Mouse (Mus musculus): ENCODE results near the gene Chl1. TPM values are rescaled to one million over a fixed set of nuclear protein-coding genes. Genes with fewer than 3 reads are reported as not detected.

Gene Chl1
- polyA plus RNA-seq, 1 experiment from 2014 or later: 0.12 TPM

DNA sequence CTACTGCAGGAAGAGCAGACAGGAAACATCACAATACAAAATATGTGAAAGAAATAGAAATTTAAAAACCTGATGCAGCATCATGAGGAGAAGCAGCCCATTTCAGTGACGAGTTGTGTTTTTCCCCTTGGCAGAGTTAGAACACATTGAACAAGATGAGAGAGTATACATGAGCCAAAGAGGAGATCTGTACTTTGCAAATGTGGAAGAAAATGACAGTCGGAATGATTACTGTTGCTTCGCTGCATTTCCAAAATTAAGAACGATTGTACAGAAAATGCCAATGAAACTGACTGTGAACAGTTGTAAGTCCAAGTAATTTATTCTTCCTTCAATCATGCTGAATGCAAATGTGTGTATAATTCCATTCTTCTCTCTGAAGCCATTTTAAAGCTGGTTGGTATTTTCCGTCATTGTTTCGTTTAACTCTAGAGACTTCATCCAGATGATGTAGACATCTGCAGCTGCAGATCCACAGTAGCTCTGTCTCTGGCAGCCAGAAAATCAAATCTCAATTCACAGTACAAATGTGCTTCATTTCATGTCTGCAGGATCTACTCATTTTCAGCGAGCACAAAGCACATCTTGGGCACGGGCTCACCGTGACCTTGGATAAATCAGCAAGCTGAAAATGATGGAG lies 155.4 kb downstream of the Chl1 start:
- 85% methylated on average over 9 of the region's 9 CpGs for WGBS
- ATAC-seq (no peak), DNase-seq (ENCODE audit: low spot score) (no peak)
- TF ChIP-seq EP300 (IDR thresholded peaks at IDR 0.05): no peak
- no peak for TF ChIP-seq CTCF (IDR thresholded peaks at IDR 0.05)
- H3K36me3 ChIP-seq (ENCODE audit: insufficient read depth, low read length): no peaks in the 10 kb centered on the region
- no peak overlapping the region for H3K9ac ChIP-seq (replicated peaks; ENCODE audit: low read depth)
- no peaks in the 10 kb centered on the region for H3K27me3 ChIP-seq (replicated peaks; ENCODE audit: insufficient read depth, low read length)
- H3K4me3 ChIP-seq (ENCODE audit: low read depth, low read length): no peak overlapping the region
- H3K4me2 ChIP-seq (replicated peaks; ENCODE audit: low read depth, low read length): no peak overlapping the region
- no peaks in the 10 kb centered on the region for H3K9me3 ChIP-seq (ENCODE audit: low read length)
- H3K4me1 ChIP-seq (ENCODE audit: insufficient read depth, low read depth, low read length): no peaks in the 10 kb centered on the region
- no peak overlapping the region for H3K27ac ChIP-seq (ENCODE audit: low read length)

DNA sequence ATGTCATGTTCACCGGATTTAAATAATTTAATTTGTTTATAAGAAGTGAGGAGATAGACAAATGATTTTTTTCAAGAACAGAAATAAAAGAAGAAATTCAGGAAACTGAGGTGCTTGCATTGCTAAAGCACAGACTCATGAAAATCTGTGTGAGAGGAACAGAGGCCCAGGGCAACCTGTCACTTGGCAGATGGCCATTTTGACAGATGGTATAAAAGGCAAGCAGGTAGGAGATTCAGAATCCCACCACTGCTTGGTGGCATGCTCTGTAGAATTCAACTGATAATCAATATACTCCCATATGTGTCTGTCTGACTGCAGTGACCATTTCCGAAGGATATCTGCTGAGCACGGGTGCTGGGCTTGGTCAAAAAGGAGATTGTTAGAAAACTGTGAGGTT lies 162.7 kb downstream of the Chl1 start:
- Histone ChIP-seq H3K36me3 (ENCODE audit: insufficient read depth, low read length) (no peaks in the 10 kb centered on the region), H3K9me3 (ENCODE audit: low read length) (no peaks in the 10 kb centered on the region), H3K4me3 (ENCODE audit: low read depth, low read length) (no peak overlapping the region), H3K4me2 (replicated peaks; ENCODE audit: low read depth, low read length) (no peak overlapping the region), H3K9ac (replicated peaks; ENCODE audit: low read depth) (no peak overlapping the region), H3K4me1 (ENCODE audit: insufficient read depth, low read depth, low read length) (no peaks in the 10 kb centered on the region), H3K27ac (ENCODE audit: low read length) (no peak overlapping the region), H3K27me3 (replicated peaks; ENCODE audit: insufficient read depth, low read length) (no peaks in the 10 kb centered on the region)
- DNase-seq (ENCODE audit: low spot score) (no peak), ATAC-seq (no peak)
- TF ChIP-seq EP300 (IDR thresholded peaks at IDR 0.05): no peak
- TF ChIP-seq CTCF (IDR thresholded peaks at IDR 0.05): no peak
- 83% methylated on average over 3 of the region's 3 CpGs for WGBS

DNA sequence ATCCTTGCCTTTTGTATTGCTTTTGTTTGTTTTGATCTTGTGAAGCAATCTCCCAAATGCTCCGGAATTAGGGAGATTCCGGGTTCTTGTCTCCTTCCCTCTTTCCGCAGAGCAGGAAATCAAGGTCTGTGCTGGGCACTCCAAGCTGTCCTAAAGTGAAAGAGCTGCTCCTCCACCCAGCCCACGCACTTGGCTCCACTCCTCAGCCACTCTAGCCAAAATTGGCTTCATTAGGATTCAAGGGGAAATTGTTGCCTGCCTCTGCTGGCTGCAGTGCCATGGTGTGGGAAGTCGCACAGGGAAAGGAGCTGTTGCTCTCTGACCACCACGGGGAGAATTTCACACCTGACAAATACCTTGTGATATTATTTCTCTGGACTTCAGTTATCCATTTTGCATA lies 163.9 kb downstream of the Chl1 start:
- WGBS: 61% methylated on average over 6 of the region's 6 CpGs

DNA sequence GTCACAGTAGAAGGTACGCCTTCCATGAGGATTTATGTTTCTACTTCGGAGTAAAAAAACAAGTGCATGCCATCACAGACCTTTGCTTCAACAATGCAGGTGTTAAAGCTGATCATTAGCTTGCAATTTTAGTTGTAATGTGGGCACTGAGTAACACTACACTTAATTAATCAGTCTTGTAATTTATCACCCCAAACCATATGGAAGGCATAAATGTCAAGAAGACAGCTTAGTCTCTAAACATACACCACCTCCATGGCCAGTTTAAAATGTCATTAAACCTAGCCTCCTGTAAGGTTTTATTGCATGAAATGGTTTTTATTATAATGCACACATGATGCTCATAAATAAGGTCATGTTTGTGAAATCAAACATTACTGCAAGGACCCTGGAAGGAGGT lies 164.8 kb downstream of the Chl1 start:
- H3K4me2 ChIP-seq (replicated peaks; ENCODE audit: low read depth, low read length): no peak overlapping the region
- DNase-seq (ENCODE audit: low spot score): no peak
- H3K36me3 ChIP-seq (ENCODE audit: insufficient read depth, low read length): no peaks in the 10 kb centered on the region
- H3K4me3 ChIP-seq (ENCODE audit: low read depth, low read length): no peak overlapping the region
- no peaks in the 10 kb centered on the region for H3K4me1 ChIP-seq (ENCODE audit: insufficient read depth, low read depth, low read length)
- no peaks in the 10 kb centered on the region for H3K27me3 ChIP-seq (replicated peaks; ENCODE audit: insufficient read depth, low read length)
- no peak overlapping the region for H3K27ac ChIP-seq (ENCODE audit: low read length)
- TF ChIP-seq CTCF (IDR thresholded peaks at IDR 0.05) (no peak), EP300 (IDR thresholded peaks at IDR 0.05) (no peak)
- whole genome bisulfite sequencing: 70% methylated on average over 2 of the region's 2 CpGs
- no peak overlapping the region for H3K9ac ChIP-seq (replicated peaks; ENCODE audit: low read depth)
- ATAC-seq: no peak
- H3K9me3 ChIP-seq (ENCODE audit: low read length): no peaks in the 10 kb centered on the region

More for the DNA sequence above, 163.9 kb downstream of the Chl1 start:
- H3K9me3 ChIP-seq (ENCODE audit: low read length): no peaks in the 10 kb centered on the region
- no peak overlapping the region for H3K4me3 ChIP-seq (ENCODE audit: low read depth, low read length)
- no peak overlapping the region for H3K4me2 ChIP-seq (replicated peaks; ENCODE audit: low read depth, low read length)
- DNase-seq (ENCODE audit: low spot score): no peak
- H3K27ac ChIP-seq (ENCODE audit: low read length): no peak overlapping the region
- H3K9ac ChIP-seq (replicated peaks; ENCODE audit: low read depth): no peak overlapping the region
- no peaks in the 10 kb centered on the region for H3K27me3 ChIP-seq (replicated peaks; ENCODE audit: insufficient read depth, low read length)
- no peaks in the 10 kb centered on the region for H3K4me1 ChIP-seq (ENCODE audit: insufficient read depth, low read depth, low read length)
- H3K36me3 ChIP-seq (ENCODE audit: insufficient read depth, low read length): no peaks in the 10 kb centered on the region
- TF ChIP-seq EP300 (IDR thresholded peaks at IDR 0.05) (no peak), CTCF (IDR thresholded peaks at IDR 0.05) (no peak)
- no peak for ATAC-seq

DNA sequence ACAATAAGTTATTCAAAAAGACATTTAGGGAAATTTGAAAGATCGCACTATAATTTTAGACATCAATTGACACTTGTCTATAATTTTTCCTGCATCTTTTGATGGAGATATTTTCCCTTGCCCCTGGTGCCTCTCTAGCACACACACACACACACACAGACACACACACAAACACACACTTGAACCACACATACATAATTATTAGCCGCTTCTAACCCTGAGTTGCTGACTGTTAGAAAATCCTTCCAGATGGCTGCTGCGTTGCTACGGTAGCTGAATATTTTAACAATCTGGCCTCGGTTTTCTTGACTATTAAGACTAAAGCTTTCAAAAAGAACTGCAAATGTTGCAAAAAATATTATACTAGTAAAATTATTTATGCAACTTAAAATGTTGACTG lies 166.3 kb downstream of the Chl1 start:
- WGBS: 77% methylated on average over 5 of the region's 5 CpGs
- TF ChIP-seq EP300 (IDR thresholded peaks at IDR 0.05) (no peak), CTCF (IDR thresholded peaks at IDR 0.05) (no peak)

DNA sequence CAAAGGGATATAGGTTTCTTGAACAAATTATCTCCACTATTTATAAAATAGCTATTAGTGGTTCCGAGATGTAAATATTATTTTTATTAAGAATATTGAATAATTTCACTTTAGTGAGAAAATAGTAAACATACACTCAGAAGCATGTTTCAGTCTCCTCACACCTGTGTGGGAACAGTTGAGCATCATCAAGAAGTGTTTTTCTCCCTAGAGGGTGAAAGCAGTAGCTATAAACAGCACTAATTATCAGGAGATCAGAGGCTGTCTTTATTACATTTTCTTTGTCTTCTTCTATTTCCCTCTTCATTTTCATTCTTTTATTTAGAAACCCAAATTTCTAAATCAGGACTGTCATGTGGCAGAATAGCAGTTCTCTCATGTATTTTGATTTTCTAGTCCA lies 166.7 kb downstream of the Chl1 start:
- no peak overlapping the region for H3K9ac ChIP-seq (replicated peaks; ENCODE audit: low read depth)
- H3K4me1 ChIP-seq (ENCODE audit: insufficient read depth, low read depth, low read length): no peaks in the 10 kb centered on the region
- TF ChIP-seq EP300 (IDR thresholded peaks at IDR 0.05) (no peak), CTCF (IDR thresholded peaks at IDR 0.05) (no peak)
- H3K27ac ChIP-seq (ENCODE audit: low read length): no peak overlapping the region
- no peaks in the 10 kb centered on the region for H3K9me3 ChIP-seq (ENCODE audit: low read length)
- no peak overlapping the region for H3K4me3 ChIP-seq (ENCODE audit: low read depth, low read length)
- H3K36me3 ChIP-seq (ENCODE audit: insufficient read depth, low read length): no peaks in the 10 kb centered on the region
- DNase-seq (ENCODE audit: low spot score) (no peak), ATAC-seq (no peak)
- 85% methylated on average over 1 of the region's 1 CpGs for WGBS
- no peak overlapping the region for H3K4me2 ChIP-seq (replicated peaks; ENCODE audit: low read depth, low read length)
- no peaks in the 10 kb centered on the region for H3K27me3 ChIP-seq (replicated peaks; ENCODE audit: insufficient read depth, low read length)

More for the DNA sequence above, 166.3 kb downstream of the Chl1 start:
- ATAC-seq (no peak), DNase-seq (ENCODE audit: low spot score) (no peak)
- no peaks in the 10 kb centered on the region for H3K9me3 ChIP-seq (ENCODE audit: low read length)
- H3K4me2 ChIP-seq (replicated peaks; ENCODE audit: low read depth, low read length): no peak overlapping the region
- H3K4me3 ChIP-seq (ENCODE audit: low read depth, low read length): no peak overlapping the region
- H3K4me1 ChIP-seq (ENCODE audit: insufficient read depth, low read depth, low read length): no peaks in the 10 kb centered on the region
- no peaks in the 10 kb centered on the region for H3K27me3 ChIP-seq (replicated peaks; ENCODE audit: insufficient read depth, low read length)
- H3K9ac ChIP-seq (replicated peaks; ENCODE audit: low read depth): no peak overlapping the region
- no peaks in the 10 kb centered on the region for H3K36me3 ChIP-seq (ENCODE audit: insufficient read depth, low read length)
- H3K27ac ChIP-seq (ENCODE audit: low read length): no peak overlapping the region

All from lung, postnatal 0 days (tissue).